Mouse (Mus musculus): Measurements from ENCODE around the gene Ddx39b. TPM values are rescaled to one million over a fixed set of nuclear protein-coding genes. Genes with fewer than 3 reads are reported as not detected.

The Ddx39b gene
- polyA plus RNA-seq, 1 experiment, result 158 TPM

- H3K27me3 ChIP-seq (replicated peaks), result peaks cover 4% of the 10 kb centered on the region
- TF ChIP-seq FLI1 (IDR thresholded peaks at IDR 0.05; ENCODE audit: low read length) (no peak; the same call in 1 of the 2 replicates), GATA1 (IDR thresholded peaks at IDR 0.05; ENCODE audit: borderline replicate concordance, low read length) (no peak)
- H3K4me1 ChIP-seq, result peaks cover 64% of the 10 kb centered on the region
- peaks cover 16% of the 10 kb centered on the region for H3K36me3 ChIP-seq (replicated peaks; ENCODE audit: low read length)
- peak overlapping the region; percentile 92 for H3K4me3 ChIP-seq (replicated peaks)
- H3K9me3 ChIP-seq, result no peaks in the 10 kb centered on the region
Measured at GRCm38 (mm10) chr17:35257824-35258491, 16.4 kb downstream of the Ddx39b start.

GRCm38 (mm10) chr17:35258492-35259478 is 17.2 kb downstream of the Ddx39b start:
- Histone ChIP-seq H3K27me3 (replicated peaks) (peaks cover 2% of the 10 kb centered on the region), H3K9me3 (no peaks in the 10 kb centered on the region), H3K36me3 (replicated peaks; ENCODE audit: low read length) (peaks cover 8% of the 10 kb centered on the region), H3K4me3 (replicated peaks) (peak overlapping the region; percentile 78), H3K4me1 (peaks cover 66% of the 10 kb centered on the region)
- TF ChIP-seq FLI1 (IDR thresholded peaks at IDR 0.05; ENCODE audit: low read length) (no peak), GATA1 (IDR thresholded peaks at IDR 0.05; ENCODE audit: borderline replicate concordance, low read length) (no peak)

- Histone ChIP-seq H3K4me1 (peaks cover 68% of the 10 kb centered on the region), H3K4me3 (replicated peaks) (peak overlapping the region; percentile 78), H3K9me3 (no peaks in the 10 kb centered on the region), H3K36me3 (replicated peaks; ENCODE audit: low read length) (peaks cover 3% of the 10 kb centered on the region), H3K27me3 (replicated peaks) (peaks cover 2% of the 10 kb centered on the region)
- TF ChIP-seq FLI1 (IDR thresholded peaks at IDR 0.05; ENCODE audit: low read length) (no peak), GATA1 (IDR thresholded peaks at IDR 0.05; ENCODE audit: borderline replicate concordance, low read length) (no peak)
Measured at GRCm38 (mm10) chr17:35259621-35260020, 18.1 kb downstream of the Ddx39b start.

GRCm38 (mm10) chr17:35261651-35262050 is 20.1 kb downstream of the Ddx39b start:
- Histone ChIP-seq H3K27me3 (replicated peaks) (no peaks in the 10 kb centered on the region), H3K36me3 (replicated peaks; ENCODE audit: low read length) (peaks cover 18% of the 10 kb centered on the region), H3K9me3 (no peaks in the 10 kb centered on the region), H3K4me1 (peaks cover 58% of the 10 kb centered on the region), H3K4me3 (replicated peaks) (peak overlapping the region; percentile 50)
- TF ChIP-seq FLI1 (IDR thresholded peaks at IDR 0.05; ENCODE audit: low read length), result no peak
- TF ChIP-seq GATA1 (IDR thresholded peaks at IDR 0.05; ENCODE audit: borderline replicate concordance, low read length), result no peak

- H3K9me3 ChIP-seq, result no peaks in the 10 kb centered on the region
- H3K36me3 ChIP-seq (replicated peaks; ENCODE audit: low read length), result peaks cover 27% of the 10 kb centered on the region
- peaks cover 58% of the 10 kb centered on the region for H3K4me1 ChIP-seq
- TF ChIP-seq GATA1 (IDR thresholded peaks at IDR 0.05; ENCODE audit: borderline replicate concordance, low read length) (no peak), FLI1 (IDR thresholded peaks at IDR 0.05; ENCODE audit: low read length) (no peak)
- peak within 1 kb of the TSS; percentile 94 for H3K4me3 ChIP-seq (replicated peaks)
- no peaks in the 10 kb centered on the region for H3K27me3 ChIP-seq (replicated peaks)
Measured at GRCm38 (mm10) chr17:35262664-35263522, 21.3 kb downstream of the Ddx39b start, which contains the start of gene H2-D1. TSS of gene H2-D1 (plus strand) at chr17:35262730.

GRCm38 (mm10) chr17:35263523-35263883 is 22.0 kb downstream of the Ddx39b start:
- no peak for TF ChIP-seq GATA1 (IDR thresholded peaks at IDR 0.05; ENCODE audit: borderline replicate concordance, low read length)
- peaks cover 29% of the 10 kb centered on the region for H3K36me3 ChIP-seq (replicated peaks; ENCODE audit: low read length)
- no peaks in the 10 kb centered on the region for H3K9me3 ChIP-seq
- no peaks in the 10 kb centered on the region for H3K27me3 ChIP-seq (replicated peaks)
- H3K4me3 ChIP-seq (replicated peaks), result peak overlapping the region; percentile 94
- H3K4me1 ChIP-seq, result peaks cover 61% of the 10 kb centered on the region

GRCm38 (mm10) chr17:35267399-35268086 is 26.0 kb downstream of the Ddx39b start:
- TF ChIP-seq GATA1 (IDR thresholded peaks at IDR 0.05; ENCODE audit: borderline replicate concordance, low read length), result no peak
- TF ChIP-seq FLI1 (IDR thresholded peaks at IDR 0.05; ENCODE audit: low read length), result no peak
- Histone ChIP-seq H3K4me1 (peaks cover 32% of the 10 kb centered on the region), H3K27me3 (replicated peaks) (no peaks in the 10 kb centered on the region), H3K9me3 (peaks cover 5% of the 10 kb centered on the region), H3K36me3 (replicated peaks; ENCODE audit: low read length) (peaks cover 29% of the 10 kb centered on the region), H3K4me3 (replicated peaks) (no peak overlapping the region)

- Histone ChIP-seq H3K4me1 (peaks cover 25% of the 10 kb centered on the region), H3K4me3 (replicated peaks) (no peak overlapping the region), H3K27me3 (replicated peaks) (peaks cover 2% of the 10 kb centered on the region), H3K36me3 (replicated peaks; ENCODE audit: low read length) (peaks cover 26% of the 10 kb centered on the region), H3K9me3 (peaks cover 16% of the 10 kb centered on the region)
- no peak for TF ChIP-seq GATA1 (IDR thresholded peaks at IDR 0.05; ENCODE audit: borderline replicate concordance, low read length)
- TF ChIP-seq FLI1 (IDR thresholded peaks at IDR 0.05; ENCODE audit: low read length), result no peak
Measured at GRCm38 (mm10) chr17:35269653-35270347, 28.3 kb downstream of the Ddx39b start.

Measured in megakaryocyte, embryonic 14.5 days (primary cell).